Mouse (Mus musculus): ENCODE data around the gene Ssmem1. TPM values are rescaled to one million over a fixed set of nuclear protein-coding genes. Genes with fewer than 3 reads are reported as not detected.

The Ssmem1 gene
- total and polyA plus RNA-seq, 2 experiments from 2014 or later = 0.26 to 0.39 TPM

DNA sequence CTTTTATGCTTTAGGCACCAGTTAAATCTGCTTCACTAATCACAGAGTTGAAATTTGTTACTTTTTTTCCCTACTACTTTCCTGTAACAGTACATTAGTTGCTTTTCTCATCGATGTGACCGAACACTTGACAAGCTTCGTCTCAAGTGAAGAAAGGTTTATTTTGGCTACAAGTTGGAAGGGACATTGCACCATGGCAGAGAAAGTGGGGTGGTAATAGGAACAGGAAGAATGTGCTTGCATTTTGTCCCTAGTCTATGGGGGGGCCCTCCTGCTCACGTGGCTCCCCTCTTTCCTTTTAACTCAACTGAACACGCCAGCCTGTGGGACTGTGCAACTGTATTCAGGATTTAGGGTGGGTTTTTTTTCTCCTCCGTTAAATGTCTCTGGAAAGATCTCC, 43.0 kb downstream of the Ssmem1 start:
- H3K4me3 ChIP-seq (ENCODE audit: low read length) = no peak overlapping the region

GRCm38 (mm10) chr6:30553381-30554010, 43.8 kb downstream of the Ssmem1 start:
- H3K9ac ChIP-seq (replicated peaks; ENCODE audit: low read length) = no peak overlapping the region
- H3K36me3 ChIP-seq (ENCODE audit: insufficient read depth, low read length) = no peaks in the 10 kb centered on the region
- ATAC-seq = no peak
- no peaks in the 10 kb centered on the region for H3K9me3 ChIP-seq (ENCODE audit: low read length)
- peaks cover 5% of the 10 kb centered on the region for H3K4me1 ChIP-seq (ENCODE audit: insufficient read depth, low read length)
- no peak overlapping the region for H3K4me2 ChIP-seq (ENCODE audit: low read depth, low read length)
- WGBS = 67% methylated on average over 7 of the region's 7 CpGs
- H3K27me3 ChIP-seq (ENCODE audit: insufficient read depth, low read length) = no peaks in the 10 kb centered on the region
- no peak overlapping the region for H3K27ac ChIP-seq
- no peak for DNase-seq (ENCODE audit: low spot score)
- TF ChIP-seq CTCF (IDR thresholded peaks at IDR 0.05; ENCODE audit: low read depth) = no peak
- no peak overlapping the region for H3K4me3 ChIP-seq (ENCODE audit: low read length)

More for the DNA sequence above, 43.0 kb downstream of the Ssmem1 start:
- ATAC-seq = peak; percentile 15; the same call in 1 of the 2 replicates
- H3K9me3 ChIP-seq (ENCODE audit: low read length) = no peaks in the 10 kb centered on the region
- no peak for TF ChIP-seq CTCF (IDR thresholded peaks at IDR 0.05; ENCODE audit: low read depth)
- H3K4me1 ChIP-seq (ENCODE audit: insufficient read depth, low read length) = peaks cover 7% of the 10 kb centered on the region
- 42% methylated on average over 6 of the region's 6 CpGs for WGBS
- no peak for DNase-seq (ENCODE audit: low spot score)
- no peak overlapping the region; the same call in 1 of the 2 replicates for H3K27ac ChIP-seq
- H3K27me3 ChIP-seq (ENCODE audit: insufficient read depth, low read length) = no peaks in the 10 kb centered on the region
- no peaks in the 10 kb centered on the region for H3K36me3 ChIP-seq (ENCODE audit: insufficient read depth, low read length)
- H3K9ac ChIP-seq (replicated peaks; ENCODE audit: low read length) = peak overlapping the region; percentile 43; the same call in 1 of the 2 replicates
- peak overlapping the region; percentile 54 for H3K4me2 ChIP-seq (ENCODE audit: low read depth, low read length)

- Histone ChIP-seq H3K9ac (replicated peaks; ENCODE audit: low read length) (no peak overlapping the region), H3K4me2 (ENCODE audit: low read depth, low read length) (no peak overlapping the region), H3K36me3 (ENCODE audit: insufficient read depth, low read length) (no peaks in the 10 kb centered on the region), H3K27ac (no peak overlapping the region), H3K4me3 (ENCODE audit: low read length) (no peak overlapping the region), H3K27me3 (ENCODE audit: insufficient read depth, low read length) (no peaks in the 10 kb centered on the region), H3K4me1 (ENCODE audit: insufficient read depth, low read length) (peaks cover 4% of the 10 kb centered on the region; the same call in 1 of the 2 replicates), H3K9me3 (ENCODE audit: low read length) (no peaks in the 10 kb centered on the region)
- no peak for ATAC-seq
- no peak for TF ChIP-seq CTCF (IDR thresholded peaks at IDR 0.05; ENCODE audit: low read depth)
- WGBS = 89% methylated on average over 5 of the region's 5 CpGs
- DNase-seq (ENCODE audit: low spot score) = no peak
These were observed 44.4 kb downstream of the Ssmem1 start for GRCm38 (mm10) chr6:30554092-30554491.

DNA sequence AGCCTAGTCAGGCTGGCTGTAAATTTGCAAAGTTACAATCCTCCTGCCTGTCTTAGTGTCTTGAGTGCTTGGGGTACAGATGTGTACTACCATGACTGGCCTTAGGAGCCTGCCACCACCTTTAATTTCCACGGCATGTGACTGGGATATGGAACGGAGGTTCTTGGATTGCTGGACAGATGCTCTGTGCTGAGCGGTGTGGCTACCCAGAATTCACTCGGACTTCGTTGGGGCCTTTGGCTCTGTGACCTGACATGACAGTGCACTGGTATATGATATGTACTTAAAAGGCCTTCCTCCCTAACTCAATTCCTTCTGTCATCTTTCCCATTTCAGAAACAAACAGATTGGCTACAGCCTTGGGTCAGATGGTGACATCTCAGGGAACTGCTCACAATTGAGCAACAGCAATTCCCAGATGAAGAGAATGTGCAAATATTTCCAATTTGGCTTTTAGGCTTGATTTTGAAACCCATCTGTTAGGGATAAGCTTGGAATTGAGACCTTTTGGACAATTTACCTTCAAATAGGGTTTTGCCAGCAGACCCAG, 45.0 kb downstream of the Ssmem1 start:
- WGBS = 84% methylated on average over 5 of the region's 5 CpGs
- Histone ChIP-seq H3K27ac (no peak overlapping the region), H3K9me3 (ENCODE audit: low read length) (no peaks in the 10 kb centered on the region), H3K36me3 (ENCODE audit: insufficient read depth, low read length) (no peaks in the 10 kb centered on the region), H3K4me2 (ENCODE audit: low read depth, low read length) (no peak overlapping the region), H3K4me3 (ENCODE audit: low read length) (no peak overlapping the region), H3K4me1 (ENCODE audit: insufficient read depth, low read length) (peaks cover 4% of the 10 kb centered on the region; the same call in 1 of the 2 replicates), H3K9ac (replicated peaks; ENCODE audit: low read length) (no peak overlapping the region), H3K27me3 (ENCODE audit: insufficient read depth, low read length) (no peaks in the 10 kb centered on the region)
- DNase-seq (ENCODE audit: low spot score) (no peak), ATAC-seq (no peak)
- no peak for TF ChIP-seq CTCF (IDR thresholded peaks at IDR 0.05; ENCODE audit: low read depth)

DNA sequence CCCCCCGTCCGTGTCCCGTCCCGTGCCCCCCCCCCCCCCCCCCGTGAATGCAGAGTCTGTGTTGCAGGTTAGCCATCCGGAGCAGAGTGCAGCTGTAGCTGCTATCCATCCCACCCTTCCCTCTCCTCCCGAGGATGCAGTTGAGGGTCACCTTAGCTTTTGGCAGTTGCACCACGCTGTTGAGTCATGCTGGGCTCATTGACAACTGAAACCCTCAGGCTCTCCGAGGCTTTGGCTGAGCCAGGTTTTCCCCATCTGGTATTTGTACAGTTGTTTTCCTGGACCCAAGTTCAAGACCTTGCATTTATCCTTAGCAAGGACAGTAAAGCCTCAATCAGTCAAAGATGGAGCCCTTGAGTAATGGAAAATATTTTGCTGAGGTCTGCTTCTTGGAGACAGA, 46.4 kb downstream of the Ssmem1 start:
- no peak overlapping the region for H3K4me3 ChIP-seq (ENCODE audit: low read length)
- DNase-seq (ENCODE audit: low spot score) = no peak
- no peaks in the 10 kb centered on the region for H3K27me3 ChIP-seq (ENCODE audit: insufficient read depth, low read length)
- ATAC-seq = no peak
- no peak overlapping the region for H3K9ac ChIP-seq (replicated peaks; ENCODE audit: low read length)
- no peak overlapping the region for H3K27ac ChIP-seq
- peaks cover 4% of the 10 kb centered on the region; the same call in 1 of the 2 replicates for H3K4me1 ChIP-seq (ENCODE audit: insufficient read depth, low read length)
- no peaks in the 10 kb centered on the region for H3K36me3 ChIP-seq (ENCODE audit: insufficient read depth, low read length)
- WGBS = under 1% methylated on average over 5 of the region's 9 CpGs
- H3K4me2 ChIP-seq (ENCODE audit: low read depth, low read length) = no peak overlapping the region
- no peak for TF ChIP-seq CTCF (IDR thresholded peaks at IDR 0.05; ENCODE audit: low read depth)
- no peaks in the 10 kb centered on the region for H3K9me3 ChIP-seq (ENCODE audit: low read length)

GRCm38 (mm10) chr6:30559726-30560125, 50.1 kb downstream of the Ssmem1 start:
- Histone ChIP-seq H3K4me3 (ENCODE audit: low read length) (no peak overlapping the region), H3K4me2 (ENCODE audit: low read depth, low read length) (no peak overlapping the region), H3K4me1 (ENCODE audit: insufficient read depth, low read length) (no peaks in the 10 kb centered on the region), H3K9me3 (ENCODE audit: low read length) (no peaks in the 10 kb centered on the region), H3K9ac (replicated peaks; ENCODE audit: low read length) (no peak overlapping the region), H3K27me3 (ENCODE audit: insufficient read depth, low read length) (no peaks in the 10 kb centered on the region), H3K27ac (no peak overlapping the region), H3K36me3 (ENCODE audit: insufficient read depth, low read length) (no peaks in the 10 kb centered on the region)
- TF ChIP-seq CTCF (IDR thresholded peaks at IDR 0.05; ENCODE audit: low read depth) = no peak
- DNase-seq (ENCODE audit: low spot score) = no peak
- ATAC-seq = no peak
- WGBS = 53% methylated on average over 1 of the region's 1 CpGs

GRCm38 (mm10) chr6:30562132-30562531, 52.5 kb downstream of the Ssmem1 start:
- Histone ChIP-seq H3K27me3 (ENCODE audit: insufficient read depth, low read length) (no peaks in the 10 kb centered on the region), H3K4me1 (ENCODE audit: insufficient read depth, low read length) (no peaks in the 10 kb centered on the region), H3K4me2 (ENCODE audit: low read depth, low read length) (no peak overlapping the region), H3K9ac (replicated peaks; ENCODE audit: low read length) (no peak overlapping the region), H3K9me3 (ENCODE audit: low read length) (no peaks in the 10 kb centered on the region), H3K36me3 (ENCODE audit: insufficient read depth, low read length) (no peaks in the 10 kb centered on the region), H3K4me3 (ENCODE audit: low read length) (no peak overlapping the region), H3K27ac (no peak overlapping the region)
- WGBS = 72% methylated on average over 4 of the region's 4 CpGs
- DNase-seq (ENCODE audit: low spot score) (no peak), ATAC-seq (no peak)
- TF ChIP-seq CTCF (IDR thresholded peaks at IDR 0.05; ENCODE audit: low read depth) = no peak
